Mouse (Mus musculus) heart, embryonic 11.5 days (tissue): ENCODE results near the gene Pdzd3. TPM values are rescaled to one million over a fixed set of nuclear protein-coding genes. Genes with fewer than 3 reads are reported as not detected.

ENCODE experiments used
- ATAC-seq: fragments of 200-750 bp; cut with Nextera tagmentation; replicated peaks from 2 replicates; pipeline ENCODE4 v1.8.0; 2017; ENCODE audit warnings: moderate library complexity; ENCODE audit not compliant: insufficient number of reproducible peaks, low FRiP score, low TSS enrichment
- H3K27ac ChIP-seq: fragments of 300-500 bp; sonication (generic); 2 replicates; pipeline ENCODE4 v1.5.1; 2014; ENCODE audit warnings: mild to moderate bottlenecking, low read depth, low read length
- H3K27me3 ChIP-seq: fragments of 300-500 bp; sonication (generic); 2 replicates; pipeline ENCODE4 v1.6.1; 2014; ENCODE audit warnings: mild to moderate bottlenecking, low read length, mixed read lengths; ENCODE audit not compliant: control insufficient read depth, insufficient read depth
- H3K36me3 ChIP-seq: fragments of 300-500 bp; sonication (generic); 2 replicates; pipeline ENCODE4 v1.6.1; 2014; ENCODE audit warnings: mild to moderate bottlenecking, low read length, moderate library complexity, mixed read lengths; ENCODE audit not compliant: control insufficient read depth, insufficient read depth
- H3K4me1 ChIP-seq: fragments of 300-500 bp; sonication (generic); 2 replicates; pipeline ENCODE4 v1.6.1; 2014; ENCODE audit warnings: low read length; ENCODE audit not compliant: control insufficient read depth, insufficient read depth
- H3K4me2 ChIP-seq: fragments of 300-500 bp; sonication (generic); 2 replicates; pipeline ENCODE4 v1.6.1; 2014; ENCODE audit warnings: mild to moderate bottlenecking, moderate library complexity
- H3K4me3 ChIP-seq: fragments of 300-500 bp; sonication (generic); 2 replicates; pipeline ENCODE4 v1.5.1; 2014; ENCODE audit warnings: low read depth, low read length
- H3K9ac ChIP-seq: fragments of 300-500 bp; sonication (generic); 2 replicates; pipeline ENCODE4 v1.6.1; 2014; ENCODE audit warnings: mild to moderate bottlenecking, low read depth, low read length, moderate library complexity
- H3K9me3 ChIP-seq: fragments of 300-500 bp; sonication (generic); replicated peaks from 2 replicates; pipeline ENCODE4 v1.6.1; 2016; ENCODE audit warnings: low read length; ENCODE audit not compliant: control insufficient read depth
- WGBS: fragments of 180-500 bp; shearing (Covaris S2); extraction: QIAGEN DNeasy Blood & Tissue Kit; methylation state at CpG from one replicate; pipeline ENCODE4 v1.1.7; 2014; ENCODE audit not compliant: insufficient replicate concordance; 5-methylcytosine and 5-hydroxymethylcytosine counted together
- polyA plus RNA-seq: library from polyadenylated mRNA; unstranded; fragments of >200 nt; fragmentation: Nextera tagmentation; extraction: Ambion mirVana; gene quantifications from 2 replicates; pipeline ENCODE4 v1.2.1, GENCODE M21; 2014

Pdzd3 gene
- polyA plus RNA-seq, 1 experiment from 2014 or later: not detected

- no peak for ATAC-seq
Measured at GRCm38 (mm10) chr9:44283183-44283582, 31.9 kb upstream of the Pdzd3 start.

DNA sequence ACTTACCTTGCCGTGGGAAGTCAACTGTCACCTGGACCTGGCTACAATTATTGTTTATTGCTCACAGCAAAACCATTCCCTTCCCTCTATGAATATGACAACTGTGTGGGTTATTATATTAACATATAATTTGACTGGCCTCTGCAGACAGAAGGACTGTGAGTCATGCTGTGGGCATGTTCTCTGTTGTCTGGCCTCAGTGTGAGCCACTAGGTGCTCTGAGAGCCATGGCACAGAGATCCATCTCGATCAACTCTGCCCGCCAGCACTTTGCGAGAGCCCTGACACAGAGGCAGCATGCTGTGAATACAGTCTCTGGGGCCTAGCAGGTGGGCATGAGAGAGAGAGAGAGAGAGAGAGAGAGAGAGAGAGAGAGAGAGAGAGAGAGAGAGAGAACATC is 18.7 kb upstream of the Pdzd3 start:
- no peak for ATAC-seq
- Histone ChIP-seq H3K4me2 (no peak overlapping the region), H3K27ac (no peak overlapping the region), H3K4me1 (peaks cover 9% of the 10 kb centered on the region), H3K9ac (no peak overlapping the region), H3K27me3 (no peaks in the 10 kb centered on the region), H3K36me3 (no peaks in the 10 kb centered on the region), H3K4me3 (no peak overlapping the region), H3K9me3 (no peaks in the 10 kb centered on the region)
- WGBS: 80% methylated on average over 4 of the region's 4 CpGs

More at GRCm38 (mm10) chr9:44283183-44283582, 31.9 kb upstream of the Pdzd3 start:
- H3K4me1 ChIP-seq: peaks cover 12% of the 10 kb centered on the region; the same call in 1 of the 2 replicates
- no peak overlapping the region for H3K27ac ChIP-seq
- no peak overlapping the region for H3K4me3 ChIP-seq
- WGBS: 38% methylated on average over 5 of the region's 5 CpGs
- H3K9ac ChIP-seq: no peak overlapping the region
- H3K4me2 ChIP-seq: no peak overlapping the region
- H3K36me3 ChIP-seq: no peaks in the 10 kb centered on the region
- no peaks in the 10 kb centered on the region for H3K9me3 ChIP-seq
- peaks cover 11% of the 10 kb centered on the region for H3K27me3 ChIP-seq

DNA sequence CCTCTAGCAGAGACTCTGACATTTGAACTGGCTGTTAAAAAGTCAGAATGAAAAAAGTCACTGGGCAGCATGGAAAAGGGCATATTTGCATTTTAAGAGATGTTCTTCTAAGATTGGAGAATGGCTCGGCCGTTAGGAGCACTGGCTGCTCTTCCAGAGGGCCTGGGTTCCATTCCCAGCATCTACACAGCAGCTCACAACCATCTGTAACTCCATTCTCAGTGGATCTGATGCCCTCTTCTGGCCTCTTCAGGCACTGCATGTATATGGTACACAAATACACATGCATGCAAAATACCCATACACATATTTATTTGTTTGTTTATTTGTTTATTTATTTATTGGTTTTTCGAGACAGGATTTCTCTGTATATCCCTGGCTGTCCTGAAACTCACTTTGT is 17.8 kb upstream of the Pdzd3 start:
- H3K27me3 ChIP-seq: peaks cover 2% of the 10 kb centered on the region; the same call in 1 of the 2 replicates
- H3K4me1 ChIP-seq: peaks cover 9% of the 10 kb centered on the region
- no peak for ATAC-seq
- no peak overlapping the region; the same call in 1 of the 2 replicates for H3K4me3 ChIP-seq
- H3K36me3 ChIP-seq: no peaks in the 10 kb centered on the region
- H3K9ac ChIP-seq: no peak overlapping the region
- H3K9me3 ChIP-seq: no peaks in the 10 kb centered on the region
- H3K27ac ChIP-seq: no peak overlapping the region
- H3K4me2 ChIP-seq: no peak overlapping the region
- 77% methylated on average over 3 of the region's 3 CpGs for WGBS

- ATAC-seq: no peak; the same call in 1 of the 2 replicates
- Histone ChIP-seq H3K9me3 (no peaks in the 10 kb centered on the region), H3K36me3 (no peaks in the 10 kb centered on the region), H3K27me3 (peaks cover 2% of the 10 kb centered on the region; the same call in 1 of the 2 replicates), H3K27ac (peak within 1 kb of the TSS; percentile 71), H3K4me1 (peaks cover 9% of the 10 kb centered on the region), H3K9ac (peak within 1 kb of the TSS; percentile 88), H3K4me2 (peak within 1 kb of the TSS; percentile 88), H3K4me3 (peak within 1 kb of the TSS; percentile 53)
- WGBS: 74% methylated on average over 6 of the region's 6 CpGs
Measured at GRCm38 (mm10) chr9:44268432-44268831, 17.2 kb upstream of the Pdzd3 start, which contains the start of gene Nlrx1. Gene Nlrx1 (minus strand): TSS chr9:44268599.

DNA sequence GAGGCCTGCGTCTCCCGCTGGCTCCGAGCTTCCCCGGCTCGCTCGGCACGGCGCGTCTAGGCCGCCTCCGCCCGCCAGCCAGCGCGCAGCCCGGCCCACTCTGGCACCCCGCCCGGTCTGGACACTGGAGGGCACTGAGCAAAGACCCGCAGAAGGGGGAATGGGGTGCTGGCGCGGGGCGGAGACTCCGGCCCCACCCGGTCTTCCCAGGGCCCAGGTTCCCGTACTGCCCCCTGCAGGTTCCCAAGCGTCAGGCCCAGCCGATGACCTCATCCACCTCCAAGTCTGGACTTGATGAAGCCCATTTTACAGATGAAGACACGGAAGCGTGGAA is 16.7 kb upstream of the Pdzd3 start:
- Histone ChIP-seq H3K4me3 (peak overlapping the region; percentile 53), H3K9me3 (no peaks in the 10 kb centered on the region), H3K27ac (peak overlapping the region; percentile 71), H3K4me1 (peaks cover 9% of the 10 kb centered on the region), H3K36me3 (no peaks in the 10 kb centered on the region), H3K9ac (peak overlapping the region; percentile 88), H3K27me3 (peaks cover 2% of the 10 kb centered on the region; the same call in 1 of the 2 replicates), H3K4me2 (peak overlapping the region; percentile 88)
- ATAC-seq: peak; percentile 87
- WGBS: 5% methylated on average over 28 of the region's 28 CpGs

- peak overlapping the region; percentile 88 for H3K4me2 ChIP-seq
- peak overlapping the region; percentile 88 for H3K9ac ChIP-seq
- H3K4me1 ChIP-seq: peaks cover 9% of the 10 kb centered on the region
- H3K9me3 ChIP-seq: no peaks in the 10 kb centered on the region
- peak overlapping the region; percentile 71 for H3K27ac ChIP-seq
- peaks cover 2% of the 10 kb centered on the region; the same call in 1 of the 2 replicates for H3K27me3 ChIP-seq
- H3K4me3 ChIP-seq: peak overlapping the region; percentile 53
- 8% methylated on average over 23 of the region's 23 CpGs for WGBS
- no peaks in the 10 kb centered on the region for H3K36me3 ChIP-seq
- peak; percentile 48; the same call in 1 of the 2 replicates for ATAC-seq
Measured at GRCm38 (mm10) chr9:44267319-44268026, 16.2 kb upstream of the Pdzd3 start.

DNA sequence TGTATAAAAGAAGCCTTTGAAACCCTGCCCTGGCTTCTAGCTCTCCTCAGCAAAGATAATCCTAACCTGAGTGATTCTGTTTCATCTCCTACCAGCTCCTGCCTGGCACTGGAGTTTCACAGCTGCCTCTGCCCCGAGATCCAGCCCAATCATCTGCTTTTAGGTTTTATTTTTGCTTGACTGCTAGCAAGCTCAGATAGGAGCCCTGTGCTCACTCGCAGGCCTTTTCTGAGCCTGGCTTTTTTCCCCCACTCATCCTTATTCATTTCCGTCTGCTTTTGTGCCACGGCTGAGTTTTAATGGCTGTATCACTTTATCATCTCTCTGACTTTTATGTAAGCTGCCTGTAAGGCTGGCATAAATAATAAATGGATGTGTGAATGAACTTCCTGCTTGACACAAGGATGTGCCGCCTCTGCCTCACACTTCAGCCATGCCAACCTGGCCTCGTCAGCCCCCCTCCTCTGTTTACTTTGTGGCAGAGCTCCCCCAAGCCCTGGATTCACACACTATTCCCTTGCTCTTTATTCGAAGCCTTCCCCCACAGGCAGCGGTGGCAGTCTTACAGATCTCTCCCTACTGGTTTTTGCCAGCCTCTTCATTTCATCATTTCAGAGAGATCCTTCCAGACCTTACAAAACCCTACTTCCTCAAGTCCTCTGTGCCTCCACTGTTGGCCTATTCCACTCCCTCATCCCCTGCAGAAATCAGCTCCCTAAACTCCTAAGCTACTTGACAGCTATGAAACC is 15.4 kb upstream of the Pdzd3 start:
- H3K27me3 ChIP-seq: peaks cover 2% of the 10 kb centered on the region; the same call in 1 of the 2 replicates
- ATAC-seq: no peak
- H3K27ac ChIP-seq: no peak overlapping the region
- no peak overlapping the region for H3K9ac ChIP-seq
- H3K4me1 ChIP-seq: peaks cover 9% of the 10 kb centered on the region
- WGBS: 62% methylated on average over 8 of the region's 8 CpGs
- no peaks in the 10 kb centered on the region for H3K9me3 ChIP-seq
- peak overlapping the region; percentile 88 for H3K4me2 ChIP-seq
- H3K4me3 ChIP-seq: no peak overlapping the region; the same call in 1 of the 2 replicates
- no peaks in the 10 kb centered on the region for H3K36me3 ChIP-seq

DNA sequence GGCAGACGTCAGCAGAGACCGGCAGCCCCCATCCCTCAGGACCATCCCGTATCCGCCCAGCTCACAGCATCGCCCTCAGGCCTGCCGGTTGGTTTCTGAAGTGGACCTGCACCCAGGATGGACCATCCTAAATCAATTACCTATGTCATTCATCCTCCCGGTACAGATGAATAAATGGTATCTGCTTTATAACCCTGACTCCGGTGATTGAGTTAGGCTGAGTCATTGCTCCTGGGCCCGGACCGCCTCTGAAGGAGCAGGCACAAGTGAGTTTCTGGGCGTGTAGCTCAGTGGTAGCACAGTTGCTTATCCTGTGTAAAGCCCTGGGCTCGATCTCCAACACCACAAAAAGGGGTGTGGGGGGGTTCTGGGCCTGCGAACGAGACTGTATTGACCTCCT is 10.1 kb upstream of the Pdzd3 start:
- no peak for ATAC-seq
- no peaks in the 10 kb centered on the region for H3K4me1 ChIP-seq
- WGBS: 79% methylated on average over 14 of the region's 14 CpGs

More for the DNA sequence above, 10.1 kb upstream of the Pdzd3 start:
- no peak overlapping the region for H3K4me3 ChIP-seq
- H3K27ac ChIP-seq: no peak overlapping the region
- no peaks in the 10 kb centered on the region for H3K9me3 ChIP-seq
- no peaks in the 10 kb centered on the region for H3K36me3 ChIP-seq
- H3K27me3 ChIP-seq: peaks cover 2% of the 10 kb centered on the region; the same call in 1 of the 2 replicates
- H3K4me2 ChIP-seq: no peak overlapping the region
- H3K9ac ChIP-seq: no peak overlapping the region
